17 mouse cellular contexts compared by ENCODE assay signal in genomic region chr2:145905156-145905555, GRCm38 (mm10). TPM values are rescaled to one million over a fixed set of nuclear protein-coding genes. Genes with fewer than 3 reads are reported as not detected.
DNase-seq lines count a peak whose midpoint lies in the region; ATAC-seq and TF ChIP-seq lines count a peak whose summit lies in the region.
"Had no signal": no experiment of that assay in that cellular context is flagged by ENCODE, and none has a peak within 500 bp of the region (broad histone marks: within the 10 kb centered on the region; RNA-seq: fewer than 3 reads in every experiment).

No protein-coding gene starts in this region.

- no peak for DNase-seq in heart, adult 2 months
- no peak for DNase-seq in midbrain, embryonic 10.5 days (ENCODE audit: low spot score)
- DNase-seq in midbrain, embryonic 14.5 days: no peak
- DNase-seq in T-cell, adult 2 months (ENCODE audit: low spot score): peak; percentile 25
- DNase-seq in splenic B cell, adult 2 months (ENCODE audit: low read depth, low spot score): peak; percentile 48
- DNase-seq in layer of hippocampus, adult 11-12 months (ENCODE audit: low spot score): no peak
- no peak for DNase-seq in Muller cell, postnatal 12 days (ENCODE audit: inconsistent ontology term)
- DNase-seq: adrenal gland, postnatal 10 days; cerebellum, adult 11 months; embryo, embryonic 11 days; kidney, adult 9 months; lung, postnatal 10 days had no signal

- no peak overlapping the region for H3K27ac ChIP-seq in heart, embryonic 12.5 days (ENCODE audit: poor library complexity, severe bottlenecking)
- no peak overlapping the region for H3K27ac ChIP-seq in heart, adult 2 months
- H3K27ac ChIP-seq in midbrain, embryonic 10.5 days (replicated peaks): no peak overlapping the region
- H3K27ac ChIP-seq in midbrain, embryonic 14.5 days (replicated peaks; ENCODE audit: low read depth, low read length): no peak overlapping the region
- H3K27ac ChIP-seq: forebrain, embryonic 15.5 days; heart, embryonic 10.5 days had no signal

- no peak overlapping the region for H3K4me3 ChIP-seq in heart, embryonic 12.5 days
- no peak overlapping the region for H3K4me3 ChIP-seq in heart, adult 2 months
- 0 out of 2 replicates have a peak overlapping the region, but pooled peaks have one; percentile 69 for H3K4me3 ChIP-seq in midbrain, embryonic 10.5 days
- H3K4me3 ChIP-seq in midbrain, embryonic 14.5 days (replicated peaks; ENCODE audit: low read depth, low read length): no peak overlapping the region

- TF ChIP-seq CTCF in heart, adult 2 months (IDR thresholded peaks at IDR 0.05): no peak

- peak overlapping the region; percentile 13; the same call in 1 of the 2 replicates for H3K4me2 ChIP-seq in heart, embryonic 12.5 days
- H3K4me2 ChIP-seq in midbrain, embryonic 14.5 days (ENCODE audit: low read length): no peak overlapping the region

- no peaks in the 10 kb centered on the region for H3K9me3 ChIP-seq in heart, embryonic 12.5 days (replicated peaks)
- no peaks in the 10 kb centered on the region for H3K9me3 ChIP-seq in midbrain, embryonic 10.5 days (replicated peaks)
- H3K9me3 ChIP-seq in midbrain, embryonic 14.5 days (ENCODE audit: control insufficient read depth, low read length): no peaks in the 10 kb centered on the region
- H3K9me3 ChIP-seq: forebrain, embryonic 15.5 days; G1E; heart, embryonic 10.5 days had no signal

- intact Hi-C loops in heart, adult 2 months (cut with DNase I): no loop called here

- no peak for TF ChIP-seq POLR2A in heart, adult 2 months (IDR thresholded peaks at IDR 0.05; ENCODE audit: insufficient read depth, low read depth, low read length)

- WGBS in heart, embryonic 12.5 days: 77% methylated on average over 6 of the region's 6 CpGs
- 59% methylated on average over 6 of the region's 6 CpGs for WGBS in heart, adult 2 months
- WGBS in midbrain, embryonic 10.5 days: 82% methylated on average over 6 of the region's 6 CpGs
- 83% methylated on average over 6 of the region's 6 CpGs for WGBS in midbrain, embryonic 14.5 days

- no peaks in the 10 kb centered on the region for H3K27me3 ChIP-seq in heart, embryonic 12.5 days (replicated peaks)
- H3K27me3 ChIP-seq in heart, adult 2 months (ENCODE audit: control insufficient read depth, insufficient read depth, low read length): no peaks in the 10 kb centered on the region
- H3K27me3 ChIP-seq in midbrain, embryonic 10.5 days (ENCODE audit: low read depth, poor library complexity, severe bottlenecking): no peaks in the 10 kb centered on the region
- no peaks in the 10 kb centered on the region for H3K27me3 ChIP-seq in midbrain, embryonic 14.5 days (ENCODE audit: control insufficient read depth, insufficient read depth, low read length)
- H3K27me3 ChIP-seq in splenic B cell, adult 2 months (ENCODE audit: control insufficient read depth, insufficient read depth, low read length, poor library complexity, severe bottlenecking): no peaks in the 10 kb centered on the region
- H3K27me3 ChIP-seq: forebrain, embryonic 15.5 days had no signal

- ATAC-seq in heart, embryonic 12.5 days (ENCODE audit: insufficient number of reproducible peaks, low FRiP score): no peak
- ATAC-seq in midbrain, embryonic 14.5 days (ENCODE audit: low FRiP score, low TSS enrichment): no peak
- ATAC-seq: forebrain, embryonic 15.5 days had no signal

- TF ChIP-seq EP300 in heart, adult 2 months (IDR thresholded peaks at IDR 0.05; ENCODE audit: insufficient read depth, low read depth, low read length): no peak

- H3K36me3 ChIP-seq in heart, embryonic 12.5 days: peaks cover 23% of the 10 kb centered on the region
- peaks cover 32% of the 10 kb centered on the region for H3K36me3 ChIP-seq in heart, adult 2 months (ENCODE audit: control insufficient read depth, insufficient read depth, low read length)
- peaks cover 46% of the 10 kb centered on the region for H3K36me3 ChIP-seq in midbrain, embryonic 10.5 days
- peaks cover 20% of the 10 kb centered on the region for H3K36me3 ChIP-seq in midbrain, embryonic 14.5 days (ENCODE audit: control insufficient read depth, insufficient read depth, low read length)
- peaks cover 3% of the 10 kb centered on the region; the same call in 1 of the 2 replicates for H3K36me3 ChIP-seq in splenic B cell, adult 2 months (ENCODE audit: control insufficient read depth, insufficient read depth, low read length, poor library complexity, severe bottlenecking)

- peaks cover 21% of the 10 kb centered on the region for H3K4me1 ChIP-seq in heart, embryonic 12.5 days (replicated peaks)
- peaks cover 10% of the 10 kb centered on the region for H3K4me1 ChIP-seq in heart, adult 2 months (ENCODE audit: control insufficient read depth, insufficient read depth, low read length)
- H3K4me1 ChIP-seq in midbrain, embryonic 10.5 days: peaks cover 24% of the 10 kb centered on the region
- H3K4me1 ChIP-seq in midbrain, embryonic 14.5 days (ENCODE audit: control insufficient read depth, insufficient read depth, low read length): peaks cover 13% of the 10 kb centered on the region

- H3K9ac ChIP-seq in heart, embryonic 12.5 days: no peak overlapping the region
- no peak overlapping the region for H3K9ac ChIP-seq in heart, adult 2 months (ENCODE audit: low read depth, low read length)
- H3K9ac ChIP-seq in midbrain, embryonic 14.5 days (replicated peaks; ENCODE audit: low read length): no peak overlapping the region

- H3K79me2 ChIP-seq in heart, adult 2 months (replicated peaks; ENCODE audit: control insufficient read depth, insufficient read depth, low read length): peaks cover 10% of the 10 kb centered on the region

RNA-seq across cellular contexts. Expression of gene Naa20, which starts 3.3 kb away (rescaled TPM):
- polyA plus RNA-seq in heart, embryonic 12.5 days (2016; fragmentation: Nextera tagmentation; extraction: Ambion mirVana): 164 and 166 TPM in 2 replicates
- total RNA-seq in heart, adult 2 months (2021): 10 to 100 TPM; 89.9 to 95.3 TPM
- polyA plus RNA-seq in heart, adult 2 months (2012; rRNA removed): 51.3 and 91.4 TPM in 2 replicates
- 150 and 151 TPM in 2 replicates for polyA plus RNA-seq in midbrain, embryonic 10.5 days (2016; fragmentation: Nextera tagmentation; extraction: Ambion mirVana)
- polyA plus RNA-seq in midbrain, embryonic 14.5 days (2014; fragmentation: Nextera tagmentation; extraction: Ambion mirVana): 128 and 134 TPM in 2 replicates

RNA-seq across cellular contexts. Expression of gene Cfap61, which starts 29.4 kb away (rescaled TPM):
- polyA plus RNA-seq in heart, embryonic 12.5 days (2016; fragmentation: Nextera tagmentation; extraction: Ambion mirVana): 0.59 and 1.0 TPM in 2 replicates
- 1 to 10 TPM; 1.4 to 1.7 TPM for total RNA-seq in heart, adult 2 months (2021)
- polyA plus RNA-seq in heart, adult 2 months (2012; rRNA removed): 1.5 and 2.8 TPM in 2 replicates
- polyA plus RNA-seq in midbrain, embryonic 10.5 days (2016; fragmentation: Nextera tagmentation; extraction: Ambion mirVana): 0.75 and 0.78 TPM in 2 replicates
- polyA plus RNA-seq in midbrain, embryonic 14.5 days (2014; fragmentation: Nextera tagmentation; extraction: Ambion mirVana): 1.1 and 1.7 TPM in 2 replicates
- polyA plus RNA-seq: G1E; stomach, embryonic 14.5 days had no signal

RNA-seq across cellular contexts. Expression of gene Crnkl1, which starts 29.7 kb away (rescaled TPM):
- 19.8 and 21.6 TPM in 2 replicates for polyA plus RNA-seq in heart, embryonic 12.5 days (2016; fragmentation: Nextera tagmentation; extraction: Ambion mirVana)
- 10 to 100 TPM; 17.2 to 20.0 TPM for total RNA-seq in heart, adult 2 months (2021)
- polyA plus RNA-seq in heart, adult 2 months (2012; rRNA removed): 3.8 and 6.0 TPM in 2 replicates
- polyA plus RNA-seq in midbrain, embryonic 10.5 days (2016; fragmentation: Nextera tagmentation; extraction: Ambion mirVana): 34.7 and 38.7 TPM in 2 replicates
- 27.7 and 33.5 TPM in 2 replicates for polyA plus RNA-seq in midbrain, embryonic 14.5 days (2014; fragmentation: Nextera tagmentation; extraction: Ambion mirVana)

Comparison
In these comparisons a context has a peak if more than half of its experiments do, and no peak if none do; other contexts are left out.
1. DNase-seq: peak in T-cell, adult 2 months (single experiment) and splenic B cell, adult 2 months (single experiment); none in heart, adult 2 months (0 of 2), midbrain, embryonic 10.5 days (single experiment), midbrain, embryonic 14.5 days (single experiment), layer of hippocampus, adult 11-12 months (single experiment) and Muller cell, postnatal 12 days (single experiment).